Mouse (Mus musculus) megakaryocyte, embryonic 14.5 days (primary cell): Measurements from ENCODE around the gene Baz1b. TPM values are rescaled to one million over a fixed set of nuclear protein-coding genes. Genes with fewer than 3 reads are reported as not detected.

Experiments
- H3K27me3 ChIP-seq: replicated peaks from 2 replicates; pipeline ENCODE3; 2012; ENCODE audit warnings: inconsistent platforms
- H3K36me3 ChIP-seq: replicated peaks from 2 replicates; pipeline ENCODE3; 2012; ENCODE audit warnings: low read length, inconsistent platforms, mixed read lengths
- H3K4me1 ChIP-seq: 2 replicates; pipeline ENCODE4 v1.6.1; 2012; ENCODE audit warnings: inconsistent platforms
- H3K4me3 ChIP-seq: replicated peaks from 2 replicates; pipeline ENCODE3; 2012; ENCODE audit warnings: moderate library complexity, mild to moderate bottlenecking, inconsistent platforms
- H3K9me3 ChIP-seq: 2 replicates; pipeline ENCODE4 v1.6.1; 2012; ENCODE audit warnings: inconsistent platforms
- FLI1 ChIP-seq: IDR thresholded peaks from 2 replicates; pipeline ENCODE4 v1.6.1; 2012; ENCODE audit warnings: low read length, inconsistent platforms, mixed read lengths
- GATA1 ChIP-seq: IDR thresholded peaks from 3 replicates; pipeline ENCODE4 v1.6.1; 2012; ENCODE audit warnings: mixed read lengths, low read length, inconsistent platforms, borderline replicate concordance
- polyA plus RNA-seq: library from polyadenylated mRNA; stranded (reverse); fragments of >175 nt; gene quantifications from 2 replicates; pipeline ENCODE4 v1.2.3, GENCODE M21; 2012; ENCODE audit warnings: low replicate concordance; ENCODE audit not compliant: insufficient read depth

Gene Baz1b
- polyA plus RNA-seq, 1 experiment = 8.4 TPM

DNA sequence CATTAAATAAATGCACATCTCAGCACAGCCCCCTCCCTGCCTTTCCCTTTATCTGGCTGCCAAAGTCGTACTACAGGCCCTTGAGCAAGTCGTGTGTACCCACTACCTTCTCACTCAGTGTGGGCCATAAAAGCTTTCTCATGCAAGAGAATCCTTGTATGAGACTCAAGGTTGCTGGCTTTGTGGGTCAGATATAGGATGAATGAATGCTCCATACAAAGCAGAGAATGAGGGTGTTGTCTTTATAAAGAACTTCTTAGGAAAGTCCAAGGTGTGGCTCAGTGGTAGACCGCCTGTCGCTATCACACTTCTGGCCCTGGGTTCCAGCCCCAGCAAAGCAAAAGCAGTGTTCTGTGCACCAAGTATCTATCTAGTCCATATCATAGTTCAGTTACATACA lies 59.5 kb downstream of the Baz1b start:
- peaks cover 66% of the 10 kb centered on the region for H3K36me3 ChIP-seq
- peaks cover 25% of the 10 kb centered on the region for H3K4me1 ChIP-seq
- TF ChIP-seq GATA1 = no peak
- no peak for TF ChIP-seq FLI1
- peaks cover 11% of the 10 kb centered on the region; the same call in 1 of the 2 replicates for H3K9me3 ChIP-seq
- no peak overlapping the region for H3K4me3 ChIP-seq
- peaks cover 28% of the 10 kb centered on the region for H3K27me3 ChIP-seq

DNA sequence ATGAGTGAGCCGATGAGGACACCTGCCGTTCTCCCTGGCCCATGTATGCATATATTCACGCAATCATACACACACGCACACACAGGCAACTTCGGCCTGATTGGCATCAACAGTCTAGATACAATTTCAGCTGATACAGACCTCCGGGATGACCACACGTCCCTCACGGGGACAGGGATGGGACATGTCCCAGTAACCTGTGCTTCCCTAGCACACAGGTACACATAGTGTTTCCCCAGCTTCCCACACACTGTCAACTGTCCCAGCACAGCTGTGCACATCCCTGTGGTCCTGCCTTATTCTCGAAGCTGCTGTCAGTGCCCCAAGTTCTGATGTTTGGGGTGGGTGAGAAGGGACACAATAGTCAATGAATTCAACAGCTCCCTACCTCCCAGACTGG lies 60.3 kb downstream of the Baz1b start:
- peaks cover 34% of the 10 kb centered on the region for H3K27me3 ChIP-seq
- no peak for TF ChIP-seq GATA1
- TF ChIP-seq FLI1 = no peak
- H3K4me3 ChIP-seq = no peak overlapping the region
- H3K9me3 ChIP-seq = peaks cover 11% of the 10 kb centered on the region; the same call in 1 of the 2 replicates
- H3K36me3 ChIP-seq = peaks cover 57% of the 10 kb centered on the region
- H3K4me1 ChIP-seq = peaks cover 23% of the 10 kb centered on the region

DNA sequence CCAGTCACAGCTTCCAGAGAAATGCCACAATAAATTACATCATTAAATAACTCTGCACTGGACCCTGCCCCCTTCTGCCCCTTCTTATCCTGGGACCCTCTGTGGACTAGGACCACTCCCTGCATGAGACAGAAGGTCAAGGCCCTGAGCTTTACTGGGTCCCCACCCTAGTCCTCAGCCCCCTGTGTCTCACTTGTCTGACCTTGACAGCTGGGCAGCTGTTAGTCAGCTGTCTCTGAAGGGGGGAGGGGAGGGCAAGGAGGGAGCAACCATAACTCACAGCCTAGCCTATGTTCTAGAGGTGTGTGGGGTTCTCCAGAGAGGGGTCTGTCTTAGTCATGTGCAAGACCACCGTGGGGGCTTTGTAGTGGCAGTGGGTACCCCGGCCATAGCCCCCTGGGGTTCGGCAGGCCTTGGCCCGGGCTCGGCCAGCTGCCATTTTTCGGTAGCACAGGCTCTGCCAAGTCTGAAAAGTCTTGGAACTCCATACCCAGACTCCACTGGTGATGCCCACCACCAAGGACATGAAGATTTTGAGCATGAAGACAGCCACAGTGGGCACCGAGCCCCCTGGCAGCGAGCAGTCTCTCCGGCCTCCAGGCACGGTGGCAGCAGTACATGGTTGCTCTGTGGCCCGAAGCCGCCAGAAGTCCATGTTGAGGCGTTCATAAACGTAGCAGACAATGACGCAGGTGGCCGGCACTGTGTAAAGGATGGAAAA lies 62.1 kb downstream of the Baz1b start:
- peaks cover 20% of the 10 kb centered on the region for H3K4me1 ChIP-seq
- peaks cover 45% of the 10 kb centered on the region for H3K27me3 ChIP-seq
- H3K36me3 ChIP-seq = peaks cover 40% of the 10 kb centered on the region
- H3K4me3 ChIP-seq = no peak overlapping the region
- peaks cover 11% of the 10 kb centered on the region; the same call in 1 of the 2 replicates for H3K9me3 ChIP-seq
- TF ChIP-seq FLI1 (no peak), GATA1 (no peak)

DNA sequence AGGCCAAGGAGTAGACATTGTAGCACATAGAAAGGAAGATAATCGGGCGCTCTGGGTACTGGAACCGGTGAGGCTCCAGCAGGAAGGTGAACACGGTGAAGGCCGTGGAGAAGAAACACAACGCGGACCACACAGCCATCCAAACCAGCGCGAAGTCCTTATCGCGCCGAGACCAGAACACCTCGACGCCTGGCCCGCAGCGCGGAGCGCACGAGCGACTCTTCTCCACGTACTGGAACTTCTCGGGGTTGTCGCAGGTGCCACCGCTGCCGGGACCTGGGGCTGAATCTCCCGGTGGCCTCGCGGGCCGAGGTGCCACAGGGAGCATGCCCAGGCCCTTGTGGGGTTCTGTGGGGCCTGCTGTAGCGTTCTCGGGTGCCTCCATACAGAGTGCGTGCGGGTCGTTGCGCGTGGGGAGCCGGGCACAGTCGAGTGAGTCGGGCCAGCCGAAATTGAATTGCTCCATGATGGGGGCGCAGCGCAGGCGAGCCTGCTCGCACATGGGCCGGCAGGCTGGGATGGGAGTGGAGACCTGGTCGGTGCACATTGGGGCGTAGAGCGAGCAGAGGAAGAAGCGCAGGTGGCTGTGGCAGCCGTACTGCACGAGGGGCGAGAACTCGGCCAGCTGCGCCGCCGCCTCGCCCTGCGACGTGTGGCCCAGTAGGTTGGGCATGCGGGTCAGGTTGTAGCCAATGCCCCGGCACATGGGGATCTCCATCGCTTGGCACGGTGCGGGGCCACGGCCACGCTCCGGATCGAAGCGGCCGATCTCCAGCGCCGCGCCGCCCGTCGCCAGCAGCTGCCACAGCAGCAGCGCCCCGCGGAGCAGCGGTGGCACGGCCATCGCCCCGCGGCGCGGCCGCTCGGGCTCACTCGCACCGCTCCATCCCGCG lies 63.4 kb downstream of the Baz1b start:
- peaks cover 27% of the 10 kb centered on the region for H3K36me3 ChIP-seq
- peaks cover 47% of the 10 kb centered on the region for H3K27me3 ChIP-seq
- TF ChIP-seq GATA1 (no peak), FLI1 (no peak)
- peak overlapping the region; percentile 92 for H3K4me3 ChIP-seq
- peaks cover 19% of the 10 kb centered on the region for H3K4me1 ChIP-seq
- H3K9me3 ChIP-seq = peaks cover 13% of the 10 kb centered on the region

DNA sequence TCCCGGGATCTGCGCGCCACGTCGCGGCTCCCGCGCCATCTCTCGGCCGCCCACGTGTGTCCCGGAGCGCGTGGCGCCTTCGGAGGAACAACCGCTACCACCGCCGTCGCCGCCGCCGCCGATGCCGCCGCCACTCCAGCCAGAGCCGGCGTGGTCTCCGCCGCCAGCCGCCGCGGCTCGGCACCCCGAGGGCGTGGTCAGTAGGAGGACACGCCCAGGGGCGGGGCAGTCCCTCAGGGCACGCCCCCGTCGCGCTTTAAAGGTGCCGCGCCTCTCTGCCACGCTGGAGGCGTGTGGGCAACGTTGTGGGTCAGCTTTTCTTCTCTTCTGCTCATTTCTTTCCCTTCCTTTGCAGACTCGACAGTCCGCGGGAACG lies 64.0 kb downstream of the Baz1b start, which contains the start of gene Fzd9:
Fzd9 (minus strand) TSS at position 152 of the 376 bp plus-strand sequence.
- Histone ChIP-seq H3K4me3 (peak within 1 kb of the TSS; percentile 92), H3K4me1 (peaks cover 19% of the 10 kb centered on the region), H3K9me3 (peaks cover 20% of the 10 kb centered on the region), H3K36me3 (peaks cover 21% of the 10 kb centered on the region), H3K27me3 (peaks cover 47% of the 10 kb centered on the region)
- no peak for TF ChIP-seq GATA1
- TF ChIP-seq FLI1 = no peak

DNA sequence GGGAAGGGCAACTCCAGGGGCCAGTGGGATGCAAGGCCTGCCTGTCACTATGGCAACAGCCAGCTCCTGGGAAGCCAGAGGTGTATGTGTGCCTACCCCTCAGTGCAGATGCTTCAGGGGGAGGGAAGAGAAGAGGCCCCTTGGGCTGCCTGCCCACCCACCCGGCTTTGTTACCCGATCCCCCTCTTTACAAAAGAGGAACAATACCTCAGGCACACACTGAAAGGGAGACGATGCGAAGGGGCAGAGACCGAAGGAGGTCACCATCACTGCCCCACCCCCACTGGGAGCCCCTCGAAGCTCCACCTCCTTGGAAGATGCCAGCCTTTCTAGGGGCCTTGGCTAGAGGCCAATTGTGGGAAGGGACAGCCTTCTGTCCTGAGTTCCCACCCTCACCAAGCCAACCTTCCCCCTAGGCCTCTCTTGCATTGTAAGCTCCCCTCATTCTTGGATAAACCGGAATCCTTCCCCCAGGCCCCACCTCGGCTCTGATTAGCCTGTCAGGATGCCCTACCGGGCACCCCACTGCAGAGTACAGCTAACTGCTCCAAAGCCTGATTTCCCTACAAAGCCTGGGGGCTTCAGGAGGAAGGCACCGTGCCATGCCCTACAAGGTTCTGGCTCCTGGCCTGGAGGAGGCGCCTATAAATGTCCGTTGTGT lies 66.8 kb downstream of the Baz1b start:
- peaks cover 19% of the 10 kb centered on the region for H3K4me1 ChIP-seq
- H3K9me3 ChIP-seq = peaks cover 32% of the 10 kb centered on the region
- peaks cover 5% of the 10 kb centered on the region for H3K36me3 ChIP-seq
- H3K4me3 ChIP-seq = no peak overlapping the region
- TF ChIP-seq GATA1 (no peak), FLI1 (no peak)
- H3K27me3 ChIP-seq = peaks cover 46% of the 10 kb centered on the region

DNA sequence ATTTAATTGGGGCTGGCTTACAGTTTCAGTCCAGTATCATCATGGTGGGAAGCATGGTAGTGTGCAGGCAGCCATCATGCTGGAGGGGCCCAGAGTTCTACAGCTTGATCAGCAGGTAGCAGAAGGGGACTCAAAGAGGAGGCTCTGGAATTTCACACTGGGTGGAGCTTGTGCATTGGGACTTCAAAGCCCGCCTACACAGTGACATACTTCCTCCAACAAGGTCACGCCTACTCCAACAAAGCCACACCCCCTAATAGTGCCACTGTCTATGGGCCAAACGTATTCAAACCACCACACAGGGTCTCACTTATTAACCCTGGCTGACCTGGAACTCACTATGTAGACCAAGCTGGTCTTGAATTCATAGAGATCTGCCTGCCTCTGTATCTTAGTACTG lies 69.1 kb downstream of the Baz1b start:
- Histone ChIP-seq H3K27me3 (peaks cover 30% of the 10 kb centered on the region), H3K4me1 (peaks cover 3% of the 10 kb centered on the region), H3K36me3 (no peaks in the 10 kb centered on the region), H3K4me3 (no peak overlapping the region), H3K9me3 (peaks cover 23% of the 10 kb centered on the region)
- TF ChIP-seq GATA1 (no peak), FLI1 (no peak)

DNA sequence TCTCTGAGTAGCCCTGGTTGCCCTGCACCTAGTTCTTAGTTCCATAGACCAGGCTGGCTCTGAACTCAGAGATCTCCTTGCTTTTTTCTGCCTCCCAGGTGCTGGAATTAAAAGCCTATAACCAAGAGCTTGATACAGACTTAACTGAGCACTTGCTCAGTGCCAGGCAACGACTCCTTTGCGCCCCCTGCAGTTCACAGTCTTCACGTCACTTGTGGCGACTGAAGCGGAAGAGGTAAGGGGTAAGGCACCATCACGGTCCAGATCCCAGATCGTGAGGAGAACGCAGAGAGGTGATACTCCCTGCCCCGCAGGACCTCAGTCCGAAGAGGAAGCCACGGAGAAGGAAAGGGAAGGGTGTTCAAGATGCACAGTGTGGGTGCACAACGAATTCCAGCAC lies 70.5 kb downstream of the Baz1b start:
- Histone ChIP-seq H3K36me3 (no peaks in the 10 kb centered on the region), H3K4me1 (no peaks in the 10 kb centered on the region), H3K9me3 (peaks cover 25% of the 10 kb centered on the region), H3K27me3 (peaks cover 20% of the 10 kb centered on the region), H3K4me3 (no peak overlapping the region)
- no peak for TF ChIP-seq FLI1

DNA sequence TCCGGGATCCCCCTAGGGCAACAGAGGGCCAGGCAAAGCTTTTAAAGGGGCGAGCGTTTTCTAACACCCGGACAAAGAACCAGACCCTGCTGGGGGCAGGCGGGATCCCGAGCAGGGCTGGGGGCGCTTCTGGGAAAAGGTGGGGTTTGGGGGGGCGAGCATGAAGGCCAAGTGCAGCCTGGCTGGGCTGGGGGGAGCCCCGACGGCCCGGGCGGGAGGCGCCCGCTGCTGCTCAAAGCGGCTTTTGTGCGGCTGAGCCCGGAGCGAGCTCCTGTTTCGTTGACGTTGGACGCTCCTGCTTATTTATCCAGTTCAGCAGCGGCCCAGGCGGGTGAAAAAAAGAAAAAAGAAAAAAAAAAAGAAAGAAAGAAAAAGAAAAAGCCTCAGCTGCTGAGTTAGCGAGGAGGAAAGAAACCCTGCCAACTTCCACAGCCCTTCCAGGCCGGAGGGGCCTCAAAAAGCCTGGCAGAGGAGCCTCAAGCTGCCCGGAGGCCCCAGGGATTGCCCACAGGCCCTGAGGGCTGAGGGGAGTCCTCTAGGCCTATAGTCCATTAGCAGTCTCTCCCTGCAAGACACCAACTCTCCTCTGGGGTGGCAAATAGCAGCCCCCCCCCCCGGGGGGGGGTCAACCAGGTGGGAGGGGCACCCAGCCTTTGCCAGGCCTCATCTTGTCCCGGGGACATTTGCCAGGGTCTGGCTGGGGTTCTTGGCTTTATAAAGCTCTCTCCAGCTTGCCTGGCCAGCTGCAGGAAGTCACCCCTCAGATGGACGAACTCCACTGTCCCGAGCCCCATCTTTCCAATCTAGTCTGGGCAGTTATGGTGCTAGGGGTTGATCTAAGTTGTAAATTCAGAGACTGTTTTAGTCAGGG lies 71.5 kb downstream of the Baz1b start:
- peaks cover 25% of the 10 kb centered on the region for H3K9me3 ChIP-seq
- peaks cover 17% of the 10 kb centered on the region for H3K27me3 ChIP-seq
- H3K4me1 ChIP-seq = peaks cover 2% of the 10 kb centered on the region; the same call in 1 of the 2 replicates
- no peak overlapping the region for H3K4me3 ChIP-seq
- no peaks in the 10 kb centered on the region for H3K36me3 ChIP-seq
- TF ChIP-seq GATA1 (no peak), FLI1 (no peak)
